In genomic region chr1:67181165-67181564, GRCm38 (mm10) we compare ENCODE assay signal across 9 mouse cellular contexts. TPM values are rescaled to one million over a fixed set of nuclear protein-coding genes. Genes with fewer than 3 reads are reported as not detected.
A peak's percentile ranks its signal among the peaks of the same experiment; 100 is the strongest.
DNase-seq lines count a peak whose midpoint lies in the region; ATAC-seq and TF ChIP-seq lines count a peak whose summit lies in the region.
"Had no signal": no experiment of that assay in that cellular context is flagged by ENCODE, and none has a peak within 500 bp of the region (broad histone marks: within the 10 kb centered on the region; RNA-seq: fewer than 3 reads in every experiment).

No protein-coding gene starts in this region.

- WGBS in stomach, postnatal 0 days = 6% methylated on average over 7 of the region's 7 CpGs

- peak; percentile 39 for DNase-seq in CD4-positive, CD25-positive, alpha-beta regulatory T cell, adult 2 months (ENCODE audit: low read depth, low spot score)
- peak; percentile 57 for DNase-seq in MEL (ENCODE audit: low read depth, low spot score)
- peak; percentile 7 for DNase-seq in cerebellum, adult 9-11 months
- peak; percentile 21 to 62 for DNase-seq in frontal cortex, postnatal 10 days (ENCODE audit: low spot score in 2 of 2)
- DNase-seq in layer of hippocampus, adult 2 months (ENCODE audit: low spot score in 2 of 2) = peak; percentile 60 to 78
- DNase-seq in stomach, postnatal 0 days (ENCODE audit: low spot score) = peak; percentile 71

- no peaks in the 10 kb centered on the region for H3K4me1 ChIP-seq in MEL (ENCODE audit: control insufficient read depth in 1 of 2, insufficient read depth in 2 of 2, low read length in 2 of 2)
- no peaks in the 10 kb centered on the region for H3K4me1 ChIP-seq in stomach, postnatal 0 days (replicated peaks; ENCODE audit: control insufficient read depth, insufficient read depth)
- H3K4me1 ChIP-seq: limb, embryonic 15.5 days had no signal

- no peak overlapping the region for H3K4me2 ChIP-seq in stomach, postnatal 0 days (replicated peaks; ENCODE audit: low read depth)
- H3K4me2 ChIP-seq: limb, embryonic 15.5 days had no signal

- TF ChIP-seq CTCF in MEL (IDR thresholded peaks at IDR 0.05 in 2 of 3, conservative IDR thresholded peaks at IDR 0.05 in 1 of 3; ENCODE audit: control insufficient read depth in 1 of 3, insufficient read depth in 1 of 3, low read depth in 2 of 3, low read length in 3 of 3, poor library complexity in 1 of 3, severe bottlenecking in 1 of 3) = peak; percentile 61 to 79 (median 74)
- peak; percentile 96; the same call in 1 of the 2 replicates for TF ChIP-seq CTCF in layer of hippocampus, adult 2 months (conservative IDR thresholded peaks at IDR 0.05)
- TF ChIP-seq CTCF in stomach, postnatal 0 days (IDR thresholded peaks at IDR 0.05; ENCODE audit: low read depth) = peak; percentile 90

- ATAC-seq in CD4-positive, CD25-positive, alpha-beta regulatory T cell, adult 4 months = no peak
- ATAC-seq in megakaryocyte progenitor cell, adult 5-6 weeks (replicated peaks; ENCODE audit: poor library complexity) = peak; percentile 87
- ATAC-seq in stomach, postnatal 0 days (ENCODE audit: low FRiP score, low TSS enrichment) = no peak

- no peak overlapping the region for H3K9ac ChIP-seq in MEL (ENCODE audit: control insufficient read depth, low read depth, low read length, poor library complexity, severe bottlenecking)
- H3K9ac ChIP-seq in stomach, postnatal 0 days (ENCODE audit: low read length) = no peak overlapping the region
- H3K9ac ChIP-seq: limb, embryonic 15.5 days had no signal

- no peaks in the 10 kb centered on the region; a peak in 1 of 4 replicates for H3K27me3 ChIP-seq in MEL (ENCODE audit: control insufficient read depth in 1 of 2, insufficient read depth in 2 of 2, low read length in 2 of 2)
- H3K27me3 ChIP-seq in stomach, postnatal 0 days (ENCODE audit: control insufficient read depth, insufficient read depth, low read length) = no peaks in the 10 kb centered on the region
- H3K27me3 ChIP-seq: limb, embryonic 15.5 days had no signal

- TF ChIP-seq EP300 in MEL (IDR thresholded peaks at IDR 0.05; ENCODE audit: low read depth in 1 of 2, low read length in 2 of 2) = no peak
- no peak for TF ChIP-seq EP300 in stomach, postnatal 0 days (optimal IDR thresholded peaks at IDR 0.05)

- no peaks in the 10 kb centered on the region for H3K36me3 ChIP-seq in MEL (ENCODE audit: control insufficient read depth in 1 of 2, insufficient read depth in 2 of 2, low read length in 2 of 2)
- H3K36me3 ChIP-seq in stomach, postnatal 0 days (ENCODE audit: control insufficient read depth, insufficient read depth, low read length) = no peaks in the 10 kb centered on the region
- H3K36me3 ChIP-seq: limb, embryonic 15.5 days had no signal

- TF ChIP-seq RAD21 in MEL (IDR thresholded peaks at IDR 0.05; ENCODE audit: low read depth, low read length) = peak; percentile 76

- H3K9me3 ChIP-seq in MEL (replicated peaks; ENCODE audit: insufficient read depth, low read length) = no peaks in the 10 kb centered on the region
- no peaks in the 10 kb centered on the region for H3K9me3 ChIP-seq in stomach, postnatal 0 days (ENCODE audit: control insufficient read depth, low read length)
- H3K9me3 ChIP-seq: limb, embryonic 15.5 days had no signal

- H3K27ac ChIP-seq in MEL (ENCODE audit: control insufficient read depth, low read depth, low read length) = no peak overlapping the region
- no peak overlapping the region for H3K27ac ChIP-seq in layer of hippocampus, adult 2 months
- H3K27ac ChIP-seq in stomach, postnatal 0 days (replicated peaks) = no peak overlapping the region
- H3K27ac ChIP-seq: limb, embryonic 15.5 days had no signal

- no peak overlapping the region for H3K4me3 ChIP-seq in MEL (ENCODE audit: control insufficient read depth in 1 of 2, insufficient read depth in 1 of 2, low read depth in 2 of 2, low read length in 2 of 2)
- no peak overlapping the region for H3K4me3 ChIP-seq in layer of hippocampus, adult 2 months
- H3K4me3 ChIP-seq in stomach, postnatal 0 days (ENCODE audit: low read depth, low read length) = no peak overlapping the region
- H3K4me3 ChIP-seq: limb, embryonic 15.5 days had no signal

- no peak for TF ChIP-seq POLR2A in MEL (IDR thresholded peaks at IDR 0.05; ENCODE audit: control insufficient read depth in 1 of 2, insufficient read depth in 1 of 2, low read depth in 1 of 2, low read length in 2 of 2, poor library complexity in 1 of 2)

- no peaks in the 10 kb centered on the region for H3K79me2 ChIP-seq in MEL (ENCODE audit: control insufficient read depth, insufficient read depth, low read length, poor library complexity)

TF ChIP-seq in MEL, 35 proteins besides CTCF, POLR2A, EP300 and RAD21:
- TF ChIP-seq POLR2AphosphoS5 (IDR thresholded peaks at IDR 0.05; ENCODE audit: borderline replicate concordance, low read depth, low read length) (no peak), ETS1 (IDR thresholded peaks at IDR 0.05; ENCODE audit: low read depth, low read length) (no peak), POLR2AphosphoS2 (IDR thresholded peaks at IDR 0.05; ENCODE audit: low read length) (no peak), MXI1 (IDR thresholded peaks at IDR 0.05; ENCODE audit: low read depth, low read length) (no peak), ZMIZ1 (IDR thresholded peaks at IDR 0.05; ENCODE audit: low read depth, low read length) (no peak), SMC3 (IDR thresholded peaks at IDR 0.05; ENCODE audit: low read depth, low read length) (peak; percentile 76), UBTF (IDR thresholded peaks at IDR 0.05; ENCODE audit: borderline replicate concordance, insufficient read depth, low read depth, low read length) (no peak), MAFK (IDR thresholded peaks at IDR 0.05; ENCODE audit: borderline replicate concordance, low read depth, low read length) (no peak), GABPA (IDR thresholded peaks at IDR 0.05; ENCODE audit: low read depth, low read length) (no peak), ZC3H11A (IDR thresholded peaks at IDR 0.05; ENCODE audit: low read depth, low read length) (peak; percentile 58), NELFE (IDR thresholded peaks at IDR 0.05; ENCODE audit: low read depth, low read length) (no peak), TBP (IDR thresholded peaks at IDR 0.05; ENCODE audit: low read depth, low read length) (no peak), GATA1 (IDR thresholded peaks at IDR 0.05; ENCODE audit: low read depth, low read length) (no peak)

RNA-seq across cellular contexts. Expression of gene Cps1, which starts 58.3 kb away (rescaled TPM):
- not detected for polyA plus RNA-seq in CD4-positive, CD25-positive, alpha-beta regulatory T cell, adult 4 months (2017; shearing (Covaris generic))
- not detected in 2 replicates for total RNA-seq in MEL (2012; rRNA removed)
- not detected for polyA plus RNA-seq in MEL (2012; ENCODE audit: insufficient read depth in 1 of 2, insufficient read length in 2 of 2, low read depth in 1 of 2, low replicate concordance in 2 of 2, missing spikeins in 1 of 2)
- under 1 TPM; 0.10 to 0.20 TPM for total RNA-seq in layer of hippocampus, adult 2 months (2021)
- total RNA-seq in megakaryocyte progenitor cell, adult 5-6 weeks (2015) = not detected in 2 replicates
- not detected in 2 replicates for total RNA-seq in megakaryocyte progenitor cell, adult 5-6 weeks (2017)
- polyA plus RNA-seq in stomach, postnatal 0 days (2015; fragmentation: Nextera tagmentation; extraction: Ambion mirVana) = 0.45 and 0.69 TPM in 2 replicates

Comparison
In these comparisons a context has a peak if more than half of its experiments do, and no peak if none do; other contexts are left out.
1. DNase-seq: peak in every context shown above with its lines; median percentile 71 in stomach, postnatal 0 days; 69 in layer of hippocampus, adult 2 months; 57 in MEL; 42 in frontal cortex, postnatal 10 days; 39 in CD4-positive, CD25-positive, alpha-beta regulatory T cell, adult 2 months; 7 in cerebellum, adult 9-11 months.